Mouse (Mus musculus) spleen, postnatal 14 days (tissue): ENCODE data around the gene Rmnd1.

Experiments used
- DNase-seq, 2 experiments: peaks; one replicate each; pipeline ENCODE4 v3.0.0; 2021 to 2022; ENCODE audit warnings: low spot score in 2 of 2

Rmnd1 gene

GRCm38 (mm10) chr10:4354371-4355260 lies 77.6 kb downstream of the Rmnd1 start:
- no peak for DNase-seq
